Comparison of ENCODE assay signal across 24 mouse cellular contexts in the genomic region with DNA sequence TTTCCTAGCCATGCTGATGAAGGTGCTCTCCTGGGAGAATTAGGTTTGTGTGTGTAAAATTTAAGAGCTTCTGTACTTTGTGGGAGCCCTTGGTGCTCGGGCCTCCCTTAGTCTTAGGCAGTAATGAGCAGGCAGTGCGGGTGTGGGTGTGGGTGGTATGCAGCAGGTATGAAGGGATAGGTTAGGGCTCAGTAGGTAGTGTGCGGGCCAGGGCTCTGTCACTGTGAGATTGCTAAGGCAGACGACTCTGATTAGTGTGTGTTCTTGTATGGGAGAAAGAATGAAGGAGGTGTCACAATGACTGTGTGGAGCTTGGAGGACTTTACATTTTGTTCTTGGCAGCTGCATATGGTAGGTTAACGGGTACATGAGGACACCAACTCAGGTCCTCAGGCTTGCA. TPM values are rescaled to one million over a fixed set of nuclear protein-coding genes. Genes with fewer than 3 reads are reported as not detected.
DNase-seq lines count a peak whose midpoint lies in the region; ATAC-seq and TF ChIP-seq lines count a peak whose summit lies in the region.
"Had no signal": no experiment of that assay in that cellular context is flagged by ENCODE, and none has a peak within 500 bp of the region (broad histone marks: within the 10 kb centered on the region; RNA-seq: fewer than 3 reads in every experiment).

No protein-coding gene starts in this region.

- H3K9me3 ChIP-seq in liver, embryonic 15.5 days (replicated peaks) = no peaks in the 10 kb centered on the region
- no peaks in the 10 kb centered on the region for H3K9me3 ChIP-seq in liver, postnatal 0 days (ENCODE audit: low read length)
- H3K9me3 ChIP-seq in neural tube, embryonic 15.5 days (replicated peaks) = no peaks in the 10 kb centered on the region
- no peaks in the 10 kb centered on the region for H3K9me3 ChIP-seq in neural tube, embryonic 14.5 days (ENCODE audit: control insufficient read depth, low read length)
- H3K9me3 ChIP-seq: embryonic facial prominence, embryonic 13.5 days; forebrain, embryonic 10.5 days; forebrain, embryonic 15.5 days; G1E; heart, embryonic 13.5 days; hindbrain, embryonic 12.5 days had no signal

- no peak for TF ChIP-seq EP300 in liver, postnatal 0 days (IDR thresholded peaks at IDR 0.05; ENCODE audit: low read depth)

- 0 out of 2 replicates have a peak overlapping the region, but pooled peaks have one; percentile 39 for H3K27ac ChIP-seq in liver, embryonic 15.5 days (replicated peaks)
- no peak overlapping the region for H3K27ac ChIP-seq in liver, postnatal 0 days (ENCODE audit: low read depth)
- no peak overlapping the region for H3K27ac ChIP-seq in neural tube, embryonic 15.5 days (replicated peaks)
- H3K27ac ChIP-seq in neural tube, embryonic 14.5 days (ENCODE audit: low read depth, low read length) = no peak overlapping the region
- H3K27ac ChIP-seq: embryonic facial prominence, embryonic 13.5 days; forebrain, embryonic 10.5 days; forebrain, embryonic 15.5 days; heart, adult 2 months; heart, embryonic 13.5 days; hindbrain, embryonic 12.5 days had no signal

- TF ChIP-seq CTCF in liver, postnatal 0 days (IDR thresholded peaks at IDR 0.05; ENCODE audit: low read depth) = no peak

- no peak for DNase-seq in frontal cortex, adult 2 months (ENCODE audit: extremely low spot score in 1 of 2, low spot score in 1 of 2)
- no peak for DNase-seq in liver, postnatal 0 days
- peak; percentile 11 for DNase-seq in neural tube, embryonic 10.5 days (ENCODE audit: extremely low spot score, low spot score)
- no peak for DNase-seq in kidney, adult 8-10 months
- DNase-seq: adrenal gland, postnatal 10 days; B cell, adult 2 months; cerebellum, adult 11-12 months; cerebellum, adult 9-10 months; cerebellum, postnatal 25 days; gastrocnemius, postnatal 14 days; heart, adult 2 months; heart, postnatal 4 days had no signal

- H3K36me3 ChIP-seq in liver, embryonic 15.5 days (replicated peaks) = peaks cover 52% of the 10 kb centered on the region
- peaks cover 38% of the 10 kb centered on the region for H3K36me3 ChIP-seq in liver, postnatal 0 days (replicated peaks; ENCODE audit: insufficient read depth, low read length)
- peaks cover 26% of the 10 kb centered on the region for H3K36me3 ChIP-seq in neural tube, embryonic 15.5 days
- peaks cover 6% of the 10 kb centered on the region; the same call in 1 of the 2 replicates for H3K36me3 ChIP-seq in neural tube, embryonic 14.5 days (ENCODE audit: control insufficient read depth, insufficient read depth, low read length)

- no peak overlapping the region for H3K4me2 ChIP-seq in liver, embryonic 15.5 days
- H3K4me2 ChIP-seq in liver, postnatal 0 days (ENCODE audit: low read depth, low read length) = no peak overlapping the region
- H3K4me2 ChIP-seq in neural tube, embryonic 15.5 days = no peak overlapping the region
- no peak overlapping the region for H3K4me2 ChIP-seq in neural tube, embryonic 14.5 days (ENCODE audit: low read depth, low read length)
- H3K4me2 ChIP-seq: embryonic facial prominence, embryonic 13.5 days; forebrain, embryonic 15.5 days; heart, embryonic 13.5 days; hindbrain, embryonic 12.5 days had no signal

- H3K4me1 ChIP-seq in liver, embryonic 15.5 days (replicated peaks) = peaks cover 63% of the 10 kb centered on the region
- peaks cover 25% of the 10 kb centered on the region for H3K4me1 ChIP-seq in liver, postnatal 0 days (ENCODE audit: insufficient read depth)
- H3K4me1 ChIP-seq in neural tube, embryonic 15.5 days = 0 out of 2 replicates have a peak, but pooled peaks cover 3% of the 10 kb centered on the region
- H3K4me1 ChIP-seq in neural tube, embryonic 14.5 days (ENCODE audit: control insufficient read depth, insufficient read depth, low read length) = no peaks in the 10 kb centered on the region
- H3K4me1 ChIP-seq: embryonic facial prominence, embryonic 13.5 days; forebrain, embryonic 15.5 days had no signal

- no peak overlapping the region for H3K9ac ChIP-seq in liver, embryonic 15.5 days
- H3K9ac ChIP-seq in liver, postnatal 0 days (replicated peaks) = no peak overlapping the region
- no peak overlapping the region for H3K9ac ChIP-seq in neural tube, embryonic 15.5 days (replicated peaks)
- H3K9ac ChIP-seq in neural tube, embryonic 14.5 days (replicated peaks; ENCODE audit: low read depth, low read length) = no peak overlapping the region
- H3K9ac ChIP-seq: embryonic facial prominence, embryonic 13.5 days; forebrain, embryonic 15.5 days; heart, embryonic 13.5 days; hindbrain, embryonic 12.5 days had no signal

- no peak overlapping the region for H3K4me3 ChIP-seq in liver, embryonic 15.5 days (replicated peaks)
- no peak overlapping the region for H3K4me3 ChIP-seq in liver, postnatal 0 days (ENCODE audit: low read depth, low read length)
- H3K4me3 ChIP-seq in neural tube, embryonic 15.5 days (replicated peaks) = no peak overlapping the region
- H3K4me3 ChIP-seq in neural tube, embryonic 14.5 days (ENCODE audit: low read depth, low read length) = no peak overlapping the region
- H3K4me3 ChIP-seq: embryonic facial prominence, embryonic 13.5 days; forebrain, embryonic 10.5 days; forebrain, embryonic 15.5 days; heart, adult 2 months; heart, embryonic 13.5 days; hindbrain, embryonic 12.5 days had no signal

- WGBS in liver, embryonic 15.5 days (ENCODE audit: insufficient replicate concordance) = 76% methylated on average over 5 of the region's 5 CpGs
- 86% methylated on average over 5 of the region's 5 CpGs for WGBS in liver, postnatal 0 days (ENCODE audit: insufficient replicate concordance)
- 88% methylated on average over 5 of the region's 5 CpGs for WGBS in neural tube, embryonic 15.5 days
- WGBS in neural tube, embryonic 14.5 days = 91% methylated on average over 5 of the region's 5 CpGs

- ATAC-seq in frontal cortex, adult (ENCODE audit: low TSS enrichment) = peak; percentile 29
- ATAC-seq in liver, embryonic 15.5 days (ENCODE audit: insufficient read depth) = no peak
- no peak for ATAC-seq in liver, postnatal 0 days
- no peak for ATAC-seq in neural tube, embryonic 15.5 days (ENCODE audit: low FRiP score)
- ATAC-seq in neural tube, embryonic 14.5 days (ENCODE audit: low read depth) = peak; percentile 33; the same call in 1 of the 2 replicates
- ATAC-seq: CD4-positive, CD25-positive, alpha-beta regulatory T cell, adult 4 months; forebrain, embryonic 15.5 days; hindbrain, embryonic 16.5 days had no signal

- H3K27me3 ChIP-seq in liver, embryonic 15.5 days = no peaks in the 10 kb centered on the region
- H3K27me3 ChIP-seq in liver, postnatal 0 days (ENCODE audit: insufficient read depth, low read length) = no peaks in the 10 kb centered on the region
- H3K27me3 ChIP-seq in neural tube, embryonic 15.5 days (replicated peaks) = no peaks in the 10 kb centered on the region
- H3K27me3 ChIP-seq in neural tube, embryonic 14.5 days (ENCODE audit: control insufficient read depth, insufficient read depth, low read length) = no peaks in the 10 kb centered on the region
- H3K27me3 ChIP-seq: embryonic facial prominence, embryonic 13.5 days; forebrain, embryonic 15.5 days; heart, embryonic 13.5 days; hindbrain, embryonic 12.5 days had no signal

RNA-seq across cellular contexts. Expression of gene Sh3glb1, which starts 34.0 kb away (rescaled TPM):
- polyA plus RNA-seq in frontal cortex, adult 2 months (2012; rRNA removed) = 31.0 and 32.3 TPM in 2 replicates
- 79.7 and 86.7 TPM in 2 replicates for polyA plus RNA-seq in liver, embryonic 15.5 days (2015; fragmentation: Nextera tagmentation; extraction: Ambion mirVana)
- polyA plus RNA-seq in liver, postnatal 0 days (2015; fragmentation: Nextera tagmentation; extraction: Ambion mirVana) = 84.8 and 91.2 TPM in 2 replicates
- polyA plus RNA-seq in neural tube, embryonic 15.5 days (2015; fragmentation: Nextera tagmentation; extraction: Ambion mirVana) = 114 TPM in 2 replicates
- polyA plus RNA-seq in neural tube, embryonic 14.5 days (2014; fragmentation: Nextera tagmentation; extraction: Ambion mirVana) = 122 and 125 TPM in 2 replicates

Comparison
In these comparisons a context has a peak if more than half of its experiments do, and no peak if none do; other contexts are left out.
1. ATAC-seq: peak in frontal cortex, adult (single experiment) and neural tube, embryonic 14.5 days (single experiment); none in liver, embryonic 15.5 days (single experiment), liver, postnatal 0 days (single experiment) and neural tube, embryonic 15.5 days (single experiment).